Mouse (Mus musculus) left cerebral cortex, postnatal 14 days (tissue): ENCODE results near the gene Pdia4. TPM values are rescaled to one million over a fixed set of nuclear protein-coding genes. Genes with fewer than 3 reads are reported as not detected.

ENCODE experiments used
- DNase-seq, 2 experiments: peaks; one replicate each; pipeline ENCODE4 v3.0.0; 2021 to 2022; ENCODE audit warnings: low spot score in 2 of 2, mixed read lengths in 1 of 2
- intact Hi-C: fragments of 180-260 bp; cut with DNase I; formaldehyde crosslinking; loops from one replicate; pipeline ENCODE4 v1.15.1; 2025
- total RNA-seq, 2 experiments: library from RNA; stranded (reverse); gene quantifications; 2 replicates each; pipeline ENCODE4 v1.2.3; 2021

The Pdia4 gene
- total RNA-seq, 2 experiments from 2014 or later: 51.5 to 54.3 TPM

- intact Hi-C loops: no loop called here
- DNase-seq: no peak
These were observed 2.9 kb upstream of the Pdia4 start for GRCm38 (mm10) chr6:47816151-47816550.

GRCm38 (mm10) chr6:47812271-47812915, 837 bp downstream of the Pdia4 start:
- no peak for DNase-seq
- intact Hi-C loops: no loop called here

- intact Hi-C loops: no loop called here
- DNase-seq: no peak
These were observed 1.9 kb downstream of the Pdia4 start for GRCm38 (mm10) chr6:47811324-47811723.

GRCm38 (mm10) chr6:47810181-47810580, 3.0 kb downstream of the Pdia4 start:
- intact Hi-C loops: no loop called here
- no peak for DNase-seq

GRCm38 (mm10) chr6:47809053-47809452, 4.2 kb downstream of the Pdia4 start:
- intact Hi-C loops: no loop called here
- no peak for DNase-seq

GRCm38 (mm10) chr6:47808545-47808944, 4.7 kb downstream of the Pdia4 start:
- peak; percentile 44 to 55 for DNase-seq

GRCm38 (mm10) chr6:47807419-47807818, 5.8 kb downstream of the Pdia4 start:
- intact Hi-C loops: no loop called here
- no peak for DNase-seq

More at GRCm38 (mm10) chr6:47808545-47808944, 4.7 kb downstream of the Pdia4 start:
- intact Hi-C loops: no loop called here

GRCm38 (mm10) chr6:47805520-47805919, 7.7 kb downstream of the Pdia4 start:
- no peak for DNase-seq
- intact Hi-C loops: no loop called here

- peak; percentile 64 to 70 for DNase-seq
- intact Hi-C loops: loop anchor here (2.0 kb wide), 1 partner anchor 32 kb away; the partner anchor contains the start of gene Zfp786
These were observed 14.2 kb downstream of the Pdia4 start for GRCm38 (mm10) chr6:47799079-47799478.

- peak in 1 of 2 experiments; percentile 48 for DNase-seq
- intact Hi-C loops: no loop called here
These were observed 19.0 kb downstream of the Pdia4 start for GRCm38 (mm10) chr6:47794106-47794830.

- intact Hi-C loops: no loop called here
- no peak for DNase-seq
These were observed 19.9 kb downstream of the Pdia4 start for GRCm38 (mm10) chr6:47793284-47793683.

GRCm38 (mm10) chr6:47792533-47792932, 20.7 kb downstream of the Pdia4 start:
- no peak for DNase-seq
- intact Hi-C loops: no loop called here

GRCm38 (mm10) chr6:47790745-47791144, 22.5 kb downstream of the Pdia4 start:
- DNase-seq: no peak
- intact Hi-C loops: no loop called here

- intact Hi-C loops: no loop called here
- no peak for DNase-seq
These were observed 24.4 kb downstream of the Pdia4 start for GRCm38 (mm10) chr6:47788821-47789220.

- intact Hi-C loops: no loop called here
- DNase-seq: peak; percentile 82 to 91
These were observed 25.1 kb downstream of the Pdia4 start for GRCm38 (mm10) chr6:47787941-47788736.

GRCm38 (mm10) chr6:47784707-47785412, 28.4 kb downstream of the Pdia4 start:
- no peak for DNase-seq
- intact Hi-C loops: no loop called here

GRCm38 (mm10) chr6:47781091-47781968, 31.9 kb downstream of the Pdia4 start:
- peak; percentile 53 to 71 for DNase-seq
- intact Hi-C loops: no loop called here

- intact Hi-C loops: no loop called here
- no peak for DNase-seq
These were observed 32.6 kb downstream of the Pdia4 start for GRCm38 (mm10) chr6:47780576-47781013.
